Mouse (Mus musculus) midbrain, postnatal 0 days (tissue): ENCODE results near the gene Tango2. TPM values are rescaled to one million over a fixed set of nuclear protein-coding genes. Genes with fewer than 3 reads are reported as not detected.
"Not testable (repeated sequence)": the region's sequence is repeated elsewhere in the genome, so short reads cannot be mapped to it uniquely, and the experiment has no call there.

ENCODE experiments used
- ATAC-seq: fragments of 200-750 bp; cut with Nextera tagmentation; 2 replicates; pipeline ENCODE4 v1.8.0; 2017; ENCODE audit warnings: moderate number of reproducible peaks, mild to moderate bottlenecking, moderate TSS enrichment, moderate library complexity; ENCODE audit not compliant: low FRiP score
- DNase-seq: peaks from one replicate; pipeline ENCODE4 v3.0.0-alpha.2; 2015; ENCODE audit warnings: low spot score
- H3K27ac ChIP-seq: fragments of 300-500 bp; sonication (generic); 2 replicates; pipeline ENCODE4 v1.5.1; 2014; ENCODE audit warnings: low read depth, mild to moderate bottlenecking, low read length, mixed read lengths
- H3K27me3 ChIP-seq: fragments of 300-500 bp; sonication (generic); 2 replicates; pipeline ENCODE4 v1.6.1; 2014; ENCODE audit warnings: low read length, control low read depth, mixed read lengths; ENCODE audit not compliant: insufficient read depth
- H3K36me3 ChIP-seq: fragments of 300-500 bp; sonication (generic); 2 replicates; pipeline ENCODE4 v1.6.1; 2014; ENCODE audit warnings: low read length, control low read depth, mixed read lengths; ENCODE audit not compliant: insufficient read depth
- H3K4me1 ChIP-seq: fragments of 300-500 bp; sonication (generic); 2 replicates; pipeline ENCODE4 v1.6.1; 2014; ENCODE audit warnings: mild to moderate bottlenecking, control low read depth, antibody characterized with exemption, low read length, mixed read lengths; ENCODE audit not compliant: insufficient read depth
- H3K4me2 ChIP-seq: fragments of 300-500 bp; sonication (generic); 2 replicates; pipeline ENCODE4 v1.6.1; 2014; ENCODE audit warnings: low read depth, mild to moderate bottlenecking, low read length, mixed read lengths; ENCODE audit not compliant: poor library complexity, severe bottlenecking
- H3K4me3 ChIP-seq: fragments of 300-500 bp; sonication (generic); 2 replicates; pipeline ENCODE4 v1.5.1; 2014; ENCODE audit warnings: low read depth, mild to moderate bottlenecking, low read length, moderate library complexity
- H3K9ac ChIP-seq: fragments of 300-500 bp; sonication (generic); replicated peaks from 2 replicates; pipeline ENCODE4 v1.6.1; 2014; ENCODE audit warnings: mild to moderate bottlenecking, low read length, moderate library complexity, mixed read lengths; ENCODE audit not compliant: poor library complexity, severe bottlenecking
- H3K9me3 ChIP-seq: fragments of 300-500 bp; sonication (generic); 2 replicates; pipeline ENCODE4 v1.6.1; 2016; ENCODE audit warnings: low read length, control low read depth
- CTCF ChIP-seq: IDR thresholded peaks from 2 replicates; pipeline ENCODE4 v1.5.1; 2016; ENCODE audit warnings: antibody characterized with exemption, mild to moderate bottlenecking
- WGBS: fragments of 180-500 bp; shearing (Covaris S2); extraction: QIAGEN DNeasy Blood & Tissue Kit; methylation state at CpG from one replicate; pipeline ENCODE4 v1.1.7; 2014; 5-methylcytosine and 5-hydroxymethylcytosine counted together
- polyA plus RNA-seq: library from polyadenylated mRNA; unstranded; fragments of >200 nt; fragmentation: Nextera tagmentation; extraction: Ambion mirVana; gene quantifications from 2 replicates; pipeline ENCODE4 v1.2.1, GENCODE M21; 2015
- total RNA-seq: library from RNA; depleted of rRNA; stranded (reverse); fragments of >200 nt; gene quantifications from 2 replicates; pipeline ENCODE4 v1.2.3, GENCODE M21; 2014

The Tango2 gene
- total and polyA plus RNA-seq, 2 experiments from 2014 or later: 44.1 to 88.0 TPM

GRCm38 (mm10) chr16:18323460-18323859 lies 24.4 kb downstream of the Tango2 start:
- Histone ChIP-seq H3K27ac (no peak overlapping the region), H3K27me3 (no peaks in the 10 kb centered on the region), H3K9ac (no peak overlapping the region), H3K4me1 (no peaks in the 10 kb centered on the region), H3K9me3 (no peaks in the 10 kb centered on the region), H3K4me3 (no peak overlapping the region), H3K36me3 (peaks cover 24% of the 10 kb centered on the region; the same call in 1 of the 2 replicates), H3K4me2 (no peak overlapping the region)
- DNase-seq (no peak), ATAC-seq (no peak)
- no peak for TF ChIP-seq CTCF
- 83% methylated on average over 2 of the region's 2 CpGs for WGBS

- Histone ChIP-seq H3K36me3 (peaks cover 24% of the 10 kb centered on the region; the same call in 1 of the 2 replicates), H3K4me1 (no peaks in the 10 kb centered on the region), H3K4me3 (no peak overlapping the region), H3K4me2 (no peak overlapping the region), H3K9me3 (no peaks in the 10 kb centered on the region), H3K9ac (no peak overlapping the region), H3K27me3 (no peaks in the 10 kb centered on the region), H3K27ac (no peak overlapping the region)
- WGBS: 82% methylated on average over 2 of the region's 2 CpGs
- no peak for TF ChIP-seq CTCF
- DNase-seq: no peak
- ATAC-seq: no peak
Measured at GRCm38 (mm10) chr16:18321443-18321842, 26.5 kb downstream of the Tango2 start.

DNA sequence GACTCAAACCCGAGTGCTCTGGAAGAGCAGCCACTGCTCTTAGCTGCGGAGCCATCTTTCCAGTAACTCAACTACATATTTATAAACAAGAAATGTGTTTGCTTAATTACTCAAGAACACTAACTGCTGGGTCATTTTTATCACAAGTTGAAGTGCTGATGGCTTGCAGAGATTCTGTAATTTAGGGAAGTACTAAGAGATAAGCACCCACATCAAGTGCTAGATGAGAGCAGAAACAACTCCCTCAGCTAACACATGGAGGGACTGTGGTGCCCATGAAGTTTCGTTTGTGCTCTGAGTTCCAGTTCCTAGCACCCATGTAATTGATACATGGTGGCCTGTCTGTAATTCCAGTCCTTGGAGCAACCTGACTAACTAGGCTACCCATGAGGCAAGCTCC lies 28.9 kb downstream of the Tango2 start:
- Histone ChIP-seq H3K4me1 (no peaks in the 10 kb centered on the region), H3K36me3 (peaks cover 20% of the 10 kb centered on the region; the same call in 1 of the 2 replicates), H3K4me3 (no peak overlapping the region), H3K27me3 (no peaks in the 10 kb centered on the region), H3K4me2 (no peak overlapping the region), H3K9ac (no peak overlapping the region), H3K27ac (no peak overlapping the region), H3K9me3 (no peaks in the 10 kb centered on the region)
- DNase-seq (no peak), ATAC-seq (no peak)
- WGBS: 88% methylated on average over 3 of the region's 3 CpGs
- TF ChIP-seq CTCF: no peak

DNA sequence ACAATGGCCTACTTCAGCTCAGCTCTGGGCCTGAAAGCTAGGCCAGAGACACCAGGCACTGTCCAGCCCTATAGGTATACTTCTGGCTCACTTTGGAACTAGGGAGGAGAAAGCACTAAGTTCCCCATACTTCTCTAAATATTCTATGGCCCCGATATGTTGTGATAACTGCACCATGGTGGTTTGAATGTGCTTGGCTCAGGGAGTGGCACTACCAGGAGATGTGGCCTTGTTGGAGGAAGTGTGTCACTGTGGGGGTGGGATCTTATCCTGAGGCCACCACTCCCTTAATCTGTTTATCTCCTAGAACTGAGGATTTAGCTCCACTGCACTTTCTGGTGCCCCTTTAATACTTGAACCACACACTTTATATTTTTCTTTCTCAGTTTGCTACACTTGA lies 39.7 kb downstream of the Tango2 start:
- peaks cover 35% of the 10 kb centered on the region for H3K36me3 ChIP-seq

DNA sequence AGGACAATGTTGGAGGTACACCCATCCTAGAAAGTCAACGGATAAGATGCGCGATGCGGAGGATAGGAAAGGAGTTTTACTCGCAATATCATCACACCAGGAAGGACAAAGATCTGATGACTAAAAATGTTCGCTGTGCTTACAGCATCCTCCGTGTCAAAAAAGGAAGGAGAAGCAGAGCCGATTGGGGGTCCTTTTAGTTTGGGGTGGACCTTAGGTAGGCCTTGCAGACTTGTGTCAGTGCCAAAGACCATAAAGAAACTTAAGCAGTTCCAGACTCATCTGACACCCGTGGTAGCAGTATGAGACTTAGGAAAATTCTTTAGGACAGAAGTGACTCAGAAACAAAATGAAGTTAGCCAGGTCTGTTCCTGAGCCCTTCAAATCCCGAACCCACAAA lies 58.3 kb downstream of the Tango2 start:
- H3K36me3 ChIP-seq, H3K27me3 ChIP-seq, ATAC-seq, H3K9ac ChIP-seq, H3K27ac ChIP-seq, H3K9me3 ChIP-seq, DNase-seq: not testable (repeated sequence)
- Histone ChIP-seq H3K4me2 (peak overlapping the region; percentile 30), H3K4me1 (peaks cover 14% of the 10 kb centered on the region; the same call in 1 of the 2 replicates), H3K4me3 (peak overlapping the region; percentile 97)
- 7% methylated on average over 9 of the region's 10 CpGs for WGBS

More for the DNA sequence above, 39.7 kb downstream of the Tango2 start:
- no peak overlapping the region for H3K4me3 ChIP-seq
- ATAC-seq (no peak), DNase-seq (no peak)
- H3K27me3 ChIP-seq: no peaks in the 10 kb centered on the region
- H3K4me1 ChIP-seq: no peaks in the 10 kb centered on the region
- 100% methylated on average over 1 of the region's 1 CpGs for WGBS
- no peaks in the 10 kb centered on the region for H3K9me3 ChIP-seq
- no peak overlapping the region for H3K27ac ChIP-seq
- H3K9ac ChIP-seq: no peak overlapping the region
- H3K4me2 ChIP-seq: no peak overlapping the region
- no peak for TF ChIP-seq CTCF

GRCm38 (mm10) chr16:18289067-18289588 lies 58.8 kb downstream of the Tango2 start, which contains the start of gene Dgcr8:
Gene Dgcr8 (minus strand): TSS chr16:18289246.
- no peak for TF ChIP-seq CTCF
- DNase-seq (peak; percentile 99), ATAC-seq (peak; percentile 100)
- 0% methylated on average over 39 of the region's 71 CpGs for WGBS
- H3K4me3 ChIP-seq: peak within 1 kb of the TSS; percentile 97
- no peaks in the 10 kb centered on the region for H3K27me3 ChIP-seq
- H3K4me2 ChIP-seq: peak within 1 kb of the TSS; percentile 87
- peak within 1 kb of the TSS; percentile 99 for H3K9ac ChIP-seq
- H3K9me3 ChIP-seq: no peaks in the 10 kb centered on the region
- H3K4me1 ChIP-seq: peaks cover 14% of the 10 kb centered on the region; the same call in 1 of the 2 replicates
- H3K27ac ChIP-seq: peak within 1 kb of the TSS; percentile 89
- H3K36me3 ChIP-seq: peaks cover 3% of the 10 kb centered on the region
